Mouse (Mus musculus) heart, adult 2 months (tissue): ENCODE measurements around the gene Itpa.

ENCODE experiments used
- CTCF ChIP-seq: fragments of 200-600 bp; IDR thresholded peaks from 2 replicates; pipeline ENCODE4 v1.8.1; 2022; ENCODE audit warnings: antibody characterized with exemption, mild to moderate bottlenecking, moderate library complexity
- EP300 ChIP-seq: fragments of 200-500 bp; IDR thresholded peaks from 2 replicates; pipeline ENCODE4 v1.6.1; 2011; ENCODE audit warnings: low read depth, low read length, control low read depth; ENCODE audit not compliant: insufficient read depth
- POLR2A ChIP-seq: fragments of 200-500 bp; IDR thresholded peaks from 2 replicates; pipeline ENCODE4 v1.6.1; 2011; ENCODE audit warnings: mild to moderate bottlenecking, low read depth, low read length, control low read depth; ENCODE audit not compliant: insufficient read depth

DNA sequence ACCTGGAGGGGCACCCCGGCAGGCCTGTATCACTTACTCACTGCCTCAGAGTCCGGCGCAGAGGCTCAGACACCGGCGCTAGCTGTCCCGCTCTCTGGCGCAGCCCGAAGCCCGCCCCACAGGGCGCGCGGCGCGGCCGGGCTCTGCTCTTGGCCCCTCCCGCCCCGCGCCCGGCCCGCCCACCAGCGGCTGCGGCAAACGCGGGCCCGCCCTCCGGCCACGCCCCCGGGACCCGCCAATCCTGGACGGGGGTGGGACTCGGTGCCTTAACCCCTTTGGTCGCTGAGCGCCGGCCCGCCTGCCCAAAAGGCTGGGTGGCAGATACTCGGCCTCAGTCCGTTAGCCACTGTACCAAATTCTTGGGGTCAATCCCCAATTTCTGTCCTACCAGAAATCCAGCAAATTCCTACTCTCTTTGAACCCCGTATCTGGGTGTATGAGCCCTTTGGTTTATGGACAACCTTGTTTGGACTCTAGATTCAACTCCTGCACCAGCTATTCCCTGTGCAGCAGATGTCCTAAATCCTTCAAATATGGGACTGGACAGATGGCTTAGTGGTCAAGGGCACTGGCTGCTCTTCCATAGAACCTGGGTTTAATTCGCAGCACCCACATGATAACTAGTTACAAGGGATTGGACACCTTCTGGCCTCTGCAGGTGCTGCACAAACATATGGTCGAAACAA is 24.6 kb upstream of the Itpa start, which contains the start of gene Lzts3:
- TF ChIP-seq POLR2A, result 0 out of 2 replicates have a peak, but pooled peaks have one; percentile 30
- no peak for TF ChIP-seq CTCF
- no peak for TF ChIP-seq EP300
